Mouse (Mus musculus): ENCODE results near the gene Tmem252.

The Tmem252 gene

DNA sequence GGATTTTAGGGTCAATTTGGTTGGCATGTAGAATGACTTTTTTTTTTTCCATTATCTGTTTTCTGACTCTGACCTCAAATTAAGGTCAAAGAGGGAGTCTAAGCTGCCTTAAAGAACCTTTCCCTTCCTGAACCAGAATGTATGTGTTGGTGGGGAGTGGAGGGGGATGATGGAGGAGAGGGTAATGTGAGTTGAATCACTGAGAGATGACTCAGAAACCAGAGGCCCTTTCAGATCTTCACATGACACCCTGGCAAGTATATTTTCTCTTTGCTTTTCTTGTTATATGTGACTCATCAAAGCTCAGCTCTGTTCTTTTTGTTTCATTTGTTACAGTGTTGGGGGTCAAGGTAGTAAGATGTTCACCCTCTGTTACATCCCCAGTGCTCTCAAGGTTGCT lies 46.6 kb downstream of the Tmem252 start:
- DNase-seq (ENCODE audit: low spot score in 2 of 2): no peak

DNA sequence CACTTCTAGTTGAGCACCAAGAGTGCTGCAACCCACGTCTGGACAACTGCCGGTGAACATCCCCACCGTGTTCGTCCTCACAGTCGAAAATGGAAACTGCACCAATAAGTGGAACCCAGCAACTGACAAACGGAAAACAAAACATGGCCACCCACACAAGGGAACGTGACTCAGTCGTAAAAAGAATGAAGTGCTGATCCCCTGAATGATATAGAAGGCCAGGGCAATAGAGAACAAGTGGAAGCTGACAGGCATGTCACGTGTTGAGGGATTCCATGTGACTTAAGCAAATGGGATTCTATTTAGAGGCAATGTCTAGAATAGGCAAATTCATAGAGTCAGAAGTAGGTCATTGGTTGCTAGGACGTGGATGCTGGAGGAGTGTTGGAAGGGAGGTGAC lies 50.6 kb downstream of the Tmem252 start:
- peak; percentile 24 to 32 for DNase-seq (ENCODE audit: low spot score in 2 of 2)

GRCm38 (mm10) chr19:24730661-24731060 lies 56.9 kb downstream of the Tmem252 start:
- DNase-seq (ENCODE audit: low spot score in 2 of 2): peak in 1 of 2 experiments; percentile 48
